Mouse (Mus musculus) layer of hippocampus, postnatal 10 days (tissue): ENCODE measurements around the gene Pax2. TPM values are rescaled to one million over a fixed set of nuclear protein-coding genes. Genes with fewer than 3 reads are reported as not detected.

Source experiments
- DNase-seq, 2 experiments: peaks; one replicate each; pipeline ENCODE4 v3.0.0; 2021; ENCODE audit warnings: low spot score in 2 of 2
- long read RNA-seq: library from polyadenylated mRNA; stranded (forward); transcript quantifications from one replicate; pipeline ENCODE4 v2.0.0, GENCODE M21; 2023
- total RNA-seq, 2 experiments: library from RNA; stranded (reverse); gene quantifications; 2 replicates each; pipeline ENCODE4 v1.2.3; 2021

Pax2 gene
- total RNA-seq: under 1 TPM; 0.20 to 0.37 TPM
- long read RNA-seq: 0 reads

DNA sequence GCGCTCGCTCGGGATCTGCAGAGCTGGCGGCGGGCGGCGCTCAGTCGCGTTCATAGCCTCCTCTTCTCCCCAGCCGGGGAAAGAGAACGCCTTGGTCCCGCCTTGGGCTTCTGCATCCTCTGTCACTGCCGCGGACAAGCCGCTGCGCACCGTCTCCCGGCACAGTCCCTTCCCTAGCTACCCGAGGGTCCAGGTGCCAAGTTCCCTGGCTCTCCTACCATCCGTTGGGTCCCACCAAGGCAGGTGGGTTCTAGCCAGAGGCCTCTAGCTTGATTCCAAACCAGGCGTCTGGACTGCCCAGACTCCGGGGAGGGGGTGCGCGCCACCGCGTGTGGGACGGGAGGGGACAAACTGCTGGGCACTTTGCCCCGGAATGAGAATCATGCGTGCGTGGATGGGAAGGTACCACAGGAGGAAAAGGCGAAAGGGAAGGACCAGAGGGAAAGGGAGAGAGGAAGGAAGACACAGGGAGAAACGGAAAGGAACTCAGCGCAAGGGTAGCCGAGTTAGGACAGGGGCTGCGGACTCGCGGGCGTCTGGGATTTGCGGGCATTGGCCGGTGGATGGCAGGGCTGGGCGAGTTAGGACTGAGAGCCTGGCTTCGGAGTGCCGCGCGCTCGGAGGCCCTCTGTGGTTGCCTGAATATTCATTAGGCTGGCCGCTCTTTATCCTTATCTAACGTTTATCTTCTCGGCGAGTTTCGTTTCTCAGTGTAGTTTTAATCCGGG is at the start of gene Pax2:
Pax2 (plus strand) TSS at position 353 of the 728 bp plus-strand sequence.
- no peak for DNase-seq

DNA sequence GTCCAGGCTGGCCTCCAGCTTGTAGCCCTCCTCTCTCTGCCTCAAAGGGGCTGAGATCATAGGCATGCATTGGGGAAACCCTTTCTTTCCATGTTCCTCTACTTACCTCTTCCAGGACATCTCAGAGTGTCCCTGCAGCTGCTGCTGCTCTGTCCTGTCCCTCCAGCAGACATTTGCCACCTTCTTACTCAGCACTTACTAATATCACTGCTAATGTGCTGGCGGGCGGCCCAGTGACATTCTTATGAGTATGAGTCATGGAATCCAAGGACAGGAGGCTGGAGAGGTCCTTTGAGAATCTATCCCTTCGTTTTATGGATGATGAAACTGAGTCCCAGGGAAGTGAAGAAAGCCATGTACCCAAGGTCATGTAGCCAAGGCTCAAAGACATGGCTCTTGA is 47.0 kb upstream of the Pax2 start:
- no peak for DNase-seq

DNA sequence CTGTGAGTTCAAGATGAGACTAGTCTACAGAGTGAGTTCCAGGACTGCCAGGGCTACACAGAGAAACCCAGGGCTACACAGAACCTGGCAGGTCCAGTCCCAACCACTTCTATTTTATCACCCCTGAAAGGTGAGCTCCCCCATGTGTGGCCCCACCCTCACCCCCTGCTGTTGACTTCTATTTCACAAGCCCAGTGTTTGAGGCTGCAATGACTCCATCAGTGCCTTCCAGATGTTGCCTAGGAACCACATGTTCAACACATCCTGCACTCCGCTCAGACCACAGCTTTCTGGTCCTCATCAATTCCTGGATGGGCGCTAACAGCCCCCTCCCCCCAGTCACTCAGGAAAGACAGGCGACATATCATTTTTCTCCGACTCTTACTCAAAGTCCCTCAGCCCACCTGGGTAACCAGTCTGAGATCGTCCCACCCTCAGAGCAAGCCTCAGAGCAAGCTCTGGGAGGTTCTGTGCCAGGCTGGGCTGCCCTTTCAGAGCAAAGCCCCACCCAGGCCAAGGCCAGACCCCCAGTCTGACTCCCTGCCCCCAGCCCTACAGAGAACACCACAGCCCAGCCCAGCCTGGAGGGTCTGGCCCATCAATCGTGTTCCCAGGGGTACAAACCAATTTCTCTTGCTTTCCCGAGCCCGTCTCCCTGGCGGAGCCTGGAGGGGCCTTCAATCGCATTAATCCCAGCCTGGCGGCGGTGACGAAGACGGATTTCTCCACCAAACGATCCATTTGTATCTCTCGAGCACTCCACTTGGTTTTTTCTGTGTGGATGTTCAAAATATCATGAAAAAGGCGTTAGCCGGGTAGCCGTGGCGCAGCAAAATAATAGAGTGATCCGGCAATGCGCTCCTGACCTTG is 38.9 kb upstream of the Pax2 start:
- no peak for DNase-seq

DNA sequence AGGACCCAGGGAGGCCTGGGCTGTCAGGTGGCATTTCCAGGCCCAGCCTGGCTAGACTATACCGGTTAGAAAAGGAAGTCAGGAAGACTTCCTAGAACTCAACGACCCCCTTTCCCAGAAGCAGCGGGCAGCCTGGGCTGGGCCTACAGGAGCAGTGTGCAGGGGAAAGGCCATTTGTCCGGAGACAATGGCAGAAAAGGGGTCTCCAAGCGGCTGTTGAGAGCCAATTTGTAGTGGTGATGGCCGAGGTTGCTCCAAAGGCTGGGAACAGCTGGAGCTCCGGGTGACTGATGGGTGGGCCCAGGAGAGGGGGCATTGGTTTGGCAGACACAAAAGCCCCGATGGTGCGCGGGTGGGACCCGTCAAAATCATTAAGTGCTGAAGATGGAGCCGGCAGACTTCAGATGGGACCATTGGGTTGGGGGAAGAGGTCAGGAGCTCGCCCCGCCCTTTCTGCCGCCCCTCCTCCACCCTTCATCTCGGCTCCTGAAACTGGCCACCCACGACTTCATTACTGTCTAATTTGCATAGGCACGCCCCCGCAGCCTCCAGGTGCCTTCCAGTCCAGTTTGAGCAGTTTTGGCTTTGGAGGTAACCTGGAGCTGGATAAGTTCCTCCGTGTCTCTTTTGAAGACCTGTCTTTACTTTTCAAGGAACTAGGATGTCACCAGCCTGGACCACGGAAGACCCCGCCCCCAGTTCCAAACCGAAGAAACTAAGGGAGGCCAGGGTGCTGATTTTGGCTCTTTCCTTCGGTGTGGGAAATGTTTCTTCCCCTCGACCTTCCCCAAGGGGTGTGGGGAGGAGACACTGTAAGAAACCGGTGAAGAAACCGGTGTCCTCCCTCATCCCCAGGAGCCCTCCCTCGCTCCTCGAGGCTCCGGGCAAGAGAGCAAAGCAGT is 36.3 kb upstream of the Pax2 start:
- no peak for DNase-seq

DNA sequence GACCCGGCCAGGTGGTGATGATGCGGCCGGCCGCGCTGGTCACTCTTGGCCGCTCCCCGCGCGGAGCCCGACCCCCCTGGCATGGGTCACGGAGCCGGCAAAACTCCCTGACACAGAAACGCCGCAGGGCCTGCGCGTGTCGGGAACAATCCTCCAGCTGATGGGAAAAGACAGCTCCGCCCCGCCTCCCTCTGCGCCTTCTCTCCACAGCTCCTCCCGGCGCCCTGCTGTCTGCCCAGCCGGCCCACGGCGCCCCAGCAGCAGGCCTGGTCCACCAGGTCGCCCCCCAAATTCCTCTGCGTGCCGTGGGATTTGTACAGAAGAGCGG is 35.7 kb upstream of the Pax2 start:
- DNase-seq: peak in 1 of 2 experiments; percentile 29

DNA sequence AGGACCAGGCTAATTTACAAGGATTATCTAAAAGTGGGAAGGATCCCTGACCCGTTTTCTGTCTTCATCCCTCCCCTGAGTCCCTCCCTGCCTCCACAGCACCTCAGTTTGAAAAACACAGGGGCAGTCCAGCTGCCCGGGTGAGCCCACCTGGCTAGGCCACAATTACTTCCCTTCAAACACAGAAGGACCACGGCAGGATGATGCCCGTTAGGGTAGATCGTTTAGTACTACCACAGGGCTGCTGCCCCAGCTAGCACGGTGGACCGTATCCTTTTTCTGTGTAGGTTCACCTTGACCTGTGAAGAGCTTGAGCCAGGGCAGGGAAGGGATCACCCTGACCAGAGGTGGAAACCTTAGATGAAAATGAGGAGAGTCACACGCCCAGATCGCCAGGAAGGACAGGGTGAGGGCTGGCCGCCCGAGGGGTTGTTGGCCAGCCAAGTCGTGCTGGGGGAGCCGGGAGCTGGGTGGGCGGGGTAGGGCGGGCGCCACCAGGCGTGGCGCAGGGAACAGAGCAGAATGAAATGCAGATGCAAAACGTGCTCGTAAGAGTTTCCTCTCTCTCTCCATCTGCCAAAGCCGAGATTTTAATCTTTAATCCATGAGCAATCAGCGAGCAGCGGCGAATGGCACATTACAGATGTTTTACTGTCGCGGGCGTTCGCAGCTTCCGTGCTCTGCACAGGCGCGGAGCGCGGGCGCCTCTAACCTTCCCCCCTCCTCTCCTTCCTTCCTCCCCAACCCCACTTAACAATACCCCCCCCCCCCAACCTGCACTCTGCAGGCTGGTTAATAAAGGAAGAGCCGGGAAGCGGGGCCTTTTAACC is 32.0 kb upstream of the Pax2 start:
- no peak for DNase-seq

DNA sequence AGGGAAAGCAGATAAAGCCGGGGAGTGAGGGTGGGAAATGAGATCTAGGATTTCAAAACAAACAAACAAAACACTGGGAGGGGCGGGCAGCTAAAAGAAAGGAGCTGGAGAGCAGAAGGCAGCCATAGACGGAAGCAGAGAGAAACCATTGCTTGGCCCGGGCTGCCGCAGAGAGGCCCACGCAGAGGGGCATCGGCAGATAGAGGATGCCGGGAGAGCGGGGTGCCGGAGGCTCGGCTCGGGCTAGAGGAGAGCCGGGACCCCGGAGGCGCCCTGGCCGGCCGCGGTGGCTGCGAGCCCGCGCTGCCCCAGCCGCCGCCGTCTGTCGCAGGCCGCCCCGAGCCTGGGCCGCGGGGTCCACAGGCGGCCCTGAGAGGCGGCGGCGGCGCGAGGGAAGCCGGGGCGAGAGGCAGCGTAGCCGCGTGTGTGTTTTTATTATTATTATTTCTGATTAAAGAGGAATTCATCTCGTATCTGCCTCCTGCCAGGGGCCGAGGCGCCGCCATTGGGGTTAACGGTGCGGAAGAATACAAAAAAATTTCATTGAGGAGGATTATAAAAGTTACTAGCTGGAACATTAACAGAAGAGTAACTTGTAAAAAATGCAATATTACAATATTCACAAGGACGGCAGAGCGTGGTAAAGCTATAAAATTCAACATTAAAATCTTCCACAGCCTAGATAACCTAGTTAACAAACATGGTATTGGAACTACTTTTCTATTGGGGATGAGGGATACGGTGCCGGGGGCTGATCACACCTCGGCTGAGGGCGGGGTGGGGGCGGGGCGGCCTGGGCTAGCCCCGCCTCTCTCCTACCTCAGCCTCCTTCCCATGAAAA is 29.7 kb upstream of the Pax2 start:
- DNase-seq: peak; percentile 43 to 60

DNA sequence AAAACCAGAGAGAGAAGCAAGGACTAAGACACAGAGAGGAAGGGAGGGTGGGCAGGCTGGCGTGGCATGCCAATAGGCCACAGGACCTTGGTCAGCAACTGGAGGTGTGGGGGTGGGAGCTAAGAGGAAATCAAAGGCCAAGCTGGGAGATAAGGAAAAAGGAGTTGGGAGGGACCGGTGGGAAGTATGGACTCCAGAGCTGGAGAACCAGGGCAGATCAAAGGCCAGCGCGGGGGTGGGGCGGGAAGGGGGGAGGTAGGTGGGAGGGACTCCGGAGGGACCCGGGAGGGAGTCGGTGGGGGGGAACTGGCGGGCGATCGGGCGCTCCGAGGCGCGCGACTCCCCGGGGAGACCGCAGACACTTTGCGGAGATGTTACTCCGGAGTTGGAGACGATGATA is 21.7 kb upstream of the Pax2 start:
- DNase-seq: no peak

DNA sequence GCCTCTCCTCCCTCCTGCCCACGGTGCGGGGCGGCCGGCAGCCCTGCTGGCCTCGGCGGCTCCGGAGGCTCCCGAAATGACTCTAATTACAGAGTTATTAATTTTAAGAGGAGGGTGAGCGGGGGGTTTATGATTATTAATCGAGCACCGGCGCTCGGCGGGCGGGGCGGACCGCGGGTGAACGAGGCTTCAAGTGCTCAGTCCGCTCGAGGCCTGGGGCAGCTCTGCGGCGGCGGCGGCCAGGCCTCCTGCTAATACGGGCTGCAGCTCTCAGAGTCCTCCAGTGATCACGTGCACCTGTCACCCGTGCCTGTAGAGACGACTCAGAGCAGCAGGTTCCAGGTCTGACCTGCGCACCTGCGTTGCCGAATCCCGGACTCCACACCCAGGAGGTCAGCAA is 21.2 kb upstream of the Pax2 start:
- no peak for DNase-seq

DNA sequence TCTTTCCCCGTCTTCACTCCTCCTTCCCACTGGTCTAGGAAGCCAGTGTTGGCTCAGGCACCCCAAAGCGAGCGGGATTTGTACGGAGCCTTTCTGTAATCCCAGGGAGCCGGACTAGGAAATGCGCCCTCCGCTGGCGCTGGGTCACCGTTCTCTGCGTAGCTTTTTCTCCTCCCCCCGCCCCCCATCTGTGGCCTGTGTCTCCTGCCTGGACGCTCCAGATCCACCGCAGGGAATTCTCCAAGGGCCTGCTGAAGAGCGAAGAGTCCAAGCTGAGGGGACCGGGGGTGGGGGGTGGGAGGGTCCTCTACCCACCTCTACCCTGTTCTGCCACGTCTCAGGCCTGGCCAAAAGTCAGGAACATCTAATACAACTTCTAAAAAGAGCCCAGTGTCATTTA is 15.5 kb upstream of the Pax2 start:
- no peak for DNase-seq

DNA sequence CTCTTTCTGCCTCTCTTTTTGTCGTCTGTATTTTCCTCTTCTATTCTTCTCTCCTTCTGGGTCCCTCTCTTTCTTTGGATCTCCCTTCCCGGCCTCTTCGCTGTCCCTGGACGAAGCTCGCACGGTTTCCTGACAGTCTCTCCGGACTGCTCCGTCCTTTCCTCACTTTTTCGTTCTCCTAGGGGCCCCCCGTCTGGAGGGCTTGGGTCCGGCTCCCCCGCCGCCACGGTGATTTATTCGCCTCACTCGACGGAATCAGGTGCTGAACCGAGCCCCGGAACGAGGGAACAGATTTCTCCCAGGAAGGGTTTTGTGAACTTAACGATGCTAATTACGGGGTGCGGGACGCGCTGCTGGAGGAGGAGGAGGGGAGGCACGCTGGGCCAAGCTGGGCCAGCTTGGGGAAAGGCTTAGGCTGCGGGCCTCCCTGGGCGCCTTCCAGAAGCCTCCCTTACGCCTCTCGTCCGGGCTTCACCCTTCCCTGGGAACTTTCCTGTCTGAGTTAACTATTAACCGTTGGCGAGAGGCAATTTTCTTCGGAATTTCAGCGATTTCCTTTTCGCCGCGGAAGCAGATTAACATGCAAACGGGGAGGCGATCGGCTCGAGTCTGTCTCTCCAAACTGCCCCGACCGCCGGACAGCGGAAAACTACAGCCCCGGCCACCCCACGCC is 14.6 kb upstream of the Pax2 start:
- no peak for DNase-seq

DNA sequence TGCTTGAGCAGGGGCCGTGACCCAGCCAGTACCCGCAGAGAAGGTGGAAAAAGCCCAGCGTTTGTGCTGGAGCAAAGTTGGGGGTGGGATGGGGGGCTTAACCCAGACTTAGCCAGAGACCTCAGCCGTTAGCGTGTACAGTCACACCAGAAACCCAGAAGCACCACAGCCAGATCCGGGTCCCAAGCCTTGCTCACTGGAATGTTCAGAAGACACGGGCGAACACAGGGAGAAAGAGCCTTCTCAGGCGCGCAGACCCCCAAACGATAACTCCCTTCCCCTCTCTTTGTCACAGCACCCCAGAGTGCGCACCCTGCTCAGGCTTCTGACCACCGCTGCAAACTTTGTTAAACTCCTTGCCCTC is 14.1 kb upstream of the Pax2 start:
- no peak for DNase-seq

DNA sequence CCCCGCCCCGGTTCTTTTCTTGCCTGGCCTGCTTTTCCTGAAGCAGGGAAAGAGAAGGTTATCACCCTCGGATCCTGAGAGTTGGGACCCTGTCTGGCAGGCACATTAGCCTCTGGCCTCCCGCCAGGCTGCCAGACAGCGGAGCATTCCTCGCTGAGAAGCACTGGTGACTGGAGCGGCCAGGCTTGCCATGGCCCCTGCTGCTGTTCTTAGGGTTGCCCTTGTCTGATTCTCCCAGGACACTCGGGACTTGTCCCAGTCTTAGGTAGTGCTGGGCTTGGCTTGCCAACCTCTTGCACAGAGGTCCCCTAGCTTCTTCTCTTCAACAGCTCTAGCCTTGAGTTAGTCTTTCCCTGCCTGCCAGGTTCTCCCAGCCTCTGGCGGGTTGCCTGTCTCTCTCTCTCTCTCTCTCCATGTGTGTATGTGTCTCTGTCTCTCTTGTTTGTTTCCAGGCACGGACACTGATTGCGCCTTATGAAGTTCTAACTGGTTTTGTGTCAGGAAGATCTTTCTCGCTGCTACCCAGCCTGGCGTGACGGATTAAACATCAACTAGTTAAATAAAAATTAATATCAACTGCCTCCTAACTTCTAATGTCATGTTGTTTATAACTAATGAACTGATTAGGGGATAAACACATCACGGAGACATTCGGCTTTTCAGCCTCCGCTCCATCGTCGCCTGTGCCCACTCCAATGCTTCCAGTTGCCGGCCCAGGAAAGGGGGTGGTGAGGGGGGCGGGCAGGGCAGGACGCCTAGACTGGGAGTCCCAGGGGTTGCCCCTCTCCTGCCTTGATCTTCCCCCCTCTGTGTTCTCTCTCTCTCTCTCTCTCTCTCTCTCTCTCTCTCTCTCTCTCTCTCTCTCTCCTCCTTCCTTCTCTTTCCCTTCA is 13.5 kb upstream of the Pax2 start:
- DNase-seq: no peak

DNA sequence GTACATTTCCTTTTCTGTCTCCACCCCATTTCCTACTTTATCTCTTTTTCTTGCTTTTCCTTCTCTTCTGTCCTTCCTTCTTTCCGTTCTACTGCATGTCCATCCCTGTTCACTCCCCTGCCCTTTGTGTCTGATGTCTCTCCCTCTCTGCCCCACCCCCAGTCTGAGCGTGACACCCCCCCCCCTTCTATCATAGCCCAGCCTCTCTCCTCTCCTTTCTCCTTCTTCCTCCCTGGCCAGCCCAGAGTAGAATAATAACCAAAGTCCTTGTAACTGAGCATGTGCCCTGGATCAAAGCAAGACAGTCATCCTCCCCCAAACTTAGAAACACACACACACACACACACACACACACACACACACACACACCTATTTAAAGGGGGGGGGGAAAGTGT is 12.8 kb upstream of the Pax2 start:
- DNase-seq: no peak

DNA sequence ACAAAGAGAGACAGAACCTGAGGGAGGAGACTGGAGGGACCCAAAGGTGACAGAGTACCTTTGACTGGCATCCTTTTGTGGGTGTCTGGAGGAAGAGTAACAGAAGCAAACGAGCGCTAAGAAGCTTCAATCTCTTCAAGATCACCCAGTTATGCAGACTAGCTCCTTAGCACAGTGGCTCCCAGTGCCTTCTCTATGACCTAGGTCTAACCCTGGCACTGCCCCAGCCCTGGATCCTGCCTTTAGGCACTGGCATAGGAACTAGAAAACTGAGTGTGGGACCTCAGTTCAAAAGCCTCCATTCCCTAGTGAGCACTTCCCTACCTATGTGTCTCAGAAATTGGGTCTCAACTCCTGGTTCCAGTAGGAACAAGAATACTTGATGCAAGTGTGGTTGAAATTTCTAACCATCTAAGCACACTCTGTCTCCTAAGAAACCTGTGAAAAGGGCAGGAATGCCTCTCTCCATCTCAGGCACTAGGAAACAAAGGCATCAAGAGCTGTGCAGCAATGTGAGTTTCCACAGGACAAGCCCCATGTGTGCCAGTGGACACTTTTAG is 11.8 kb upstream of the Pax2 start:
- no peak for DNase-seq

DNA sequence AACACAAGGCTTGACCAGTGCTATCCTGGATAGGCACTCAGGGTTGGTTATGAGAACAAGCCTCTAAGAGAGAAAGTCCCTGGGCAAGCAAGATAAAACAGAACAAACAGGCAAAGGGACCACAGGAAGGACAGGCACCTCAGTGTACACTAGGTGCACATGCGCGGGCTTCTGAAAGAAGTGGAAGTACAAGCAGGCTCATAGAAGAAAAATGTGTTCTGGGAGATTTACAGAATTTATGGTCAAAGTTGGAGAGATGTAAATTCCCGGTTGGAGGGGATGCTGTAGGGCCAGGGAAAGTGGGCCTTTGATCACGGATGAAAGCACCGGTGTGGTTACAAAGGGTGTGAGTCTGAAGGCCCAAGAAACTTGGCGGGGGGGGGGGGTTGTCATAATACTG is 10.1 kb upstream of the Pax2 start:
- DNase-seq: no peak

DNA sequence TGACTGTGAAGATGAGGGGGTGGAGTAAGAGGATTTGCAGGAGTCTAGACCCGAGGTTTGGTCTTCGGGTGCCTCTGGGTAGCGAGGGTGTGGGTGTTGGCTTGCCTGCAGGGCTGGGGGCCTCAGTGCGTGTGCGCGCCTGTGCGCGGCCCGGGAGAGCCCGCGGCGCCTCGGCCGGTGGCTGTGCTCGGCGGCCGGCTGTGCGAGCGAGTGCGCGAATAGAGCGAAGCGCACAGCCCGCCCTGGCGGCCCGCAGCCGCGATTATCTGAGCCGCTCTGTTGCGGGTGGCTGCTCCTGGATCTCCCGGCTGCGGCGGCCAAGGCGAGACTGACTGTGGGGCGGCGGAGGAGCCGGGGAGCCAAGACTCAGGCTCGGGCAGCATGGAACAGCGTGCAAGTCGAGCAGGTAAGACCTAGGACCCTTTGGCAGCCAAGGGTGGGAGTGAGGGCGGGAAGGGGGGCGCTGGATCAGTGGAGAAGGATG is 9.3 kb upstream of the Pax2 start:
- DNase-seq: no peak

DNA sequence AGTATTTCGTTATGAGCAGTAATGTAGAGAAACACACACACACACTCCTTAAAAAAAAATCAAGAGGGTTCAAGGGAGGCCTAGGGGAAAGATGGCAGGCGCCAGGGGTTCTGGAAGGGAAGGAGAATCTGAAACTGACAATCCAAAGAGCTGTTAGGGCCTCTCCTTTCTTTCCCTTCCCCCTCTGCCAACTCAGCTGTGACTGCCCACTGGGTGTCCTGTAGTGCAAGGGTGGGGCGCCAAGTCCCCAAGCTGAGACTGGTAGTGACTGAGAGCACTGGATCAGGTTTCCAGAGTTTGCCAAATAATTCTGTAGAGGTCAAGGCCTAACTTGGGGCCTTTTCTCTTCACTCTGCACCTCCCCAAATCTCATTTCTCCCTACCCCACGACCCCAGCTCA is 8.4 kb upstream of the Pax2 start:
- no peak for DNase-seq
